Mouse (Mus musculus) induced T-regulatory cell, adult 2 months (primary cell): ENCODE data around the gene Dpp4.

Source experiments
- DNase-seq: peaks from one replicate; pipeline ENCODE4 v3.0.0-alpha.2; 2012; ENCODE audit warnings: low read depth

The Dpp4 gene

DNA sequence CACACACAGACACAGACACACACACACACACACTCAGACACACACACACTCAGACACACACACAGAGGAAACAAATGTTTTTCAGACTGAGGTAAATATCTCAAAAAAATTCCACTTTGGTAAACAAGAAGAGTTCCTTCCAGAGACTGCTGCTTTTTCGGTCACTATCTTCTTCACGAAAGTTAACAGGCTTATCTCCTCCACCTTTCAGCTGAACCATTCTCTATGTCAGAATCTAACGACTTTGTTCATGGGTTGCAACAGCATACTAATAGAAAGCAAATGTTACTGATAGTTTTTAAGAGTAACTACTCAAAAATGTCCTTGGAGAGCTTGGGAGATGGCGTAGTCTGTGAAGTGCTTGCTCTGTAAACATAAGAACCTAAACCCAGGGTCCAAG lies 124.5 kb downstream of the Dpp4 start:
- no peak for DNase-seq

DNA sequence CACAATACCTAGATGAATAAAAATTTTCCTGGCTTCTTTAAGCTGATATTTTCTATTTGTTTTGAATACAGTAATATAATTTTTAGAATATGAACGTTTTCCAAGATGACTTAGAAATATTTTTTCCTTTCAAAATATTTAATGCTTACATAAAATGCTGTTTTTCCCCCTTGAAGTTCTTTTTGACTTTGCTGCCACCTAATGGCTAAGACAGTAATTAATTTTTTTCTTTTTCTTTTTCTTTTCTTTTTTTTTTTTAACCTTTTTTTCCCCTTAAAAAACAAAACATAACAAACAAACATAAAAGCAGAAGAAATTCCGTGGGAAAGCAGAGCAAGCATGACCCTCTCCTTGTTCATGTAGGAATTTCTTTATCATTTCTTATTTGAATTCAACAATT lies 126.2 kb downstream of the Dpp4 start:
- DNase-seq: peak; percentile 33

DNA sequence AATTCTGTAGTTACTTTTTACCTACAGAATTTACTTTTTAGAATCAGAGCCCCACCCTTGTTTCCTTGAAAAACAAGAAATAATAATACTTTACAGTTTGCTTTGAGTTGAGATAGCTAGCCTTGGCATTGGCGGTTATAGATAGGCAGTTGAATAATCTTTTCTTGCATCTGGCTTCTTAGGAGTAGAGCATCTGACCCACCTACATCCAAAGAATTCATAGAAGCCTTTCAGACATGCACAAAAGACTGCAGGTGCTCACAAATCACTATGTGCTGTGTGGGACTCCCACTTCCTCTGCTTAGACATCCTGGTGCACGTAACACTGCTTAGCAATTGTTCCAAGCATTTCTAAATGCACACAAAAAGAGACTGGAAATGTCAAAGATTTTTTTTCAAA lies 127.0 kb downstream of the Dpp4 start:
- no peak for DNase-seq
